Mouse (Mus musculus): ENCODE results near the gene Phf2.

The Phf2 gene

DNA sequence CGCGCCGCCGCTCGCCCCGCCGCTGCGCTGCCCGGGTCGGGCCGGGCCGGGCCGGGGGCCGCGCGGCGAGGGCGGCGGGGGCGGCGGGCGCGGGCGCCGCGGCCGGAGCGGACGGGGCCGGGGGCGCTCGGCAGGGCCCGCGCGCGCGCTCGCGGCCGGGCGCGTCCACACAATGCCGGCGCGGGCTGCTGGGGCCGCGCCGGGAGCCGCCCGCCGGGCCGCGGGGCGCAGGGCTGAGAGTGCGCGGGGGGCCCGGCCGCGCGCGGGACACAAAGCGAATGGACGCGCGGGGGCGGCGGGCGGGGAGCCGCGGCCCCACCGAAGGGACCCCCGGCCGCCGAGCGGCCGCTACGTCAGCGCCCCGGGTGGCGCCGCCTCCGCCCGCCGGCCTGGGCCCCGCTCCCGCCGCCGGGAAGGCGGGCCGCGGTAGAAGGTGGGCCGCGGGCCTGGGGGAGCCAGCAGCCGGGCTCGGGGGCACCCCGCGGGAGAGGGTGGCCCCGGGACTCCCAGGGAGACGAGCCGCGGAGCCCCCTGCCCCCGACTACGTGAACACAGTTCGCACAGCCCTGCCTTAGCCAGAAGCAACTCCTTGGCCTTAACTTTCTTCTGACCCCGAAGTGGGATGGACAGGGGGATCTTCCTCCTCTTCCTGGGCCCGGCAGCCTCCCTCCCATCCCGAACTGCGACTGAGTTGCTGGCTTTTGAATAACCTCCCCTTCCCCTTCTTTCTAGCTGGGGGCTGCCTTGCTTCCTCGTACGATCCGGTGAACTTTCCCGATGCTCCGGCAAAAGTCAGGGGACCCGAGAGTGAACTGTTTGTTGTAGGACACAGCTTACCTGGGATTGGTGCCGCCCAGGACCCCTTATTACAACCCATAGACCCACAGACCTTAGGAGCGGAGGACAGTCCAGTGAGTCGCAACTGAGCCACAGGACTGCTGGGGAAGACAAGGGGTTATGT lies at the start of gene Phf2:
Phf2 (minus strand) TSS at position 349 of the 961 bp plus-strand sequence.
- in situ Hi-C loops (cut with MboI; ENCODE audit: low sequenced_read_pairs): no loop called here

DNA sequence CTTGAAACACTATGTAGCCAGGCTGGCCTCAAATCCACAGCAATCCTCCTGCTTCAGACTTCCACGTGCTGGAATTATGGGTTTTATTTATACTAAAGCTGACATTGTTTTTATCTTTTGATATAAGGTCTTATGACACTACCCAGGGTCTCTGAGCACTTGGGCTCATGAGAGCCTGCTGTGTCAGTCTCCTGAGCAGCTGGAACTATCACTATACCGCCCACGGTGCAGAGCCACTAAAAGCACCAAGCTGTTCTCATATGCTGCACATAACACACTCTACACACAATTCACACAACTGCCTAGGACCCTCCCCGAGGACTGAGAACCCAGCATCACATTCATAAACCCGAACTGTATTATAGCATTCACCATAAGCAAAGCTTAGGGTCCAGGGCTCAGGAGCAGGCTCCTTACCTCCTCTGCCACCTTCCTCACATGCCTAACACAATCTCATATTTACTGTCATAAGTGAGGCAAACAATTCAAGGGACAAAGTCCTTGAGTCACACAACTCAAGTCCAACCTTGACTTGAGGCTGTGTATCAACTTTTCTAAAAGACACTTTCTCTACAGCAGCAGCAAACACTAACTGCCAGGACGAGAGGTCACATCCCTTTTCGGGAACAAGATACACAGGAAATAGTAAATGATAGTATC lies 49.0 kb upstream of the Phf2 start:
- in situ Hi-C loops (cut with MboI; ENCODE audit: low sequenced_read_pairs): no loop called here

DNA sequence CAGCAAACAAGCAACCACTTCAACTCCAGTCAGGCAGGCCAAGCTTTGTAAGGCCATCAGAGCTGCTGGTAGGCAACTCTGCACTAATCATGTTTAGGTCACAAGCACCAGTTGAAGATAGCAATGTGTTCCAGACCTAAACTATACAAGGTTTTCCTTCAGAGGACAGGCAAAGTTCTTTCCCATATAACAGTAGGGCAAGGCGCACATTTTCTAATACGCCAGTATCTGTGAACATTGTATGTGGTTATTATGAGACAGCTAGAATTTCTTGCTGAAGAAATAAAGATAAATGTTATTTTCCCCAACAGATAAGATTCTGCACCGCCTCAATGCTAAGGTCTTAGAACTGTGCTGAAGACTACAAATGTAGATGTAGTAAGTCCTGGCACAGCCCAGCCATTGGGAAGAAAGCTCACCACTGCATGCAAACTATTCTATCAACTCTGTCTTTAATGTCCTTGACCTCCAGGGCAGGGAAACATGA lies 46.2 kb upstream of the Phf2 start:
- in situ Hi-C loops (cut with MboI; ENCODE audit: low sequenced_read_pairs): no loop called here

DNA sequence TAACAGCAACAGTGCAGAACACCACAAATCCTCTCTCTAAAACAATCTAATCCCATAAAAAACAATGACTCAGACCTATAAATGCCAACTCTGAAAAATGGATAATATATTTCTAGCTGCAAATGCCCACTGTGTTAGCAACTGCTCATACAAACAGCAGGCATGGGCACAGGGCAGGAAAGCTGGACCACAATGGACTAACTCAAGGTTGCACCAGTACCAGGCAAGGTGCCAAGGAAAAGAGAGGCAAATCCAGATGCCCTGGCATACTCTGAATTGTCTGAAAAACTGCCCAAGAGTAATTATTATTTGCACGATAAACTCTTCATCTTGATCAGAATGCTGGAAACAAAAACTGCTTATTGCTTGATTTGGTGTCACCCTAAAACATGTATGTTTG lies 42.8 kb upstream of the Phf2 start:
- in situ Hi-C loops (cut with MboI; ENCODE audit: low sequenced_read_pairs): no loop called here

DNA sequence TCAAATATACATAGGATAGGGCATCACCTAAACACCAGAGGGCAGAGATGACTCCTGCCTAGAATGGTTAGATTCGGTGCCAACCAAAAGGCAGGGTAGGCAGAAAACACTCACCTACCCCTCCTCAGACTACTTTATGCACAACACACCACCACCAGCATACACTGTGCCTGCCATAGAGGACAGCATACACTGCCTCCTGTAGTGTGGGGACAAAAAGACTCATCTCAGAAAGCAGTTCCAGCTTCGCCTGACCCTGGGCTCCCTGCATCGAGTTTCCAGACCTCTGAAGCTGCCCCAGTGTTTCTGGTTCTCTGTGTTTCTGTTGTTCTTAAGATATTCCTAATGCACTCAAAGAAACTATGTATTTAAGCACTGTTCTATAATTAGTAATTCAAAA lies 42.2 kb upstream of the Phf2 start:
- in situ Hi-C loops (cut with MboI; ENCODE audit: low sequenced_read_pairs): no loop called here

DNA sequence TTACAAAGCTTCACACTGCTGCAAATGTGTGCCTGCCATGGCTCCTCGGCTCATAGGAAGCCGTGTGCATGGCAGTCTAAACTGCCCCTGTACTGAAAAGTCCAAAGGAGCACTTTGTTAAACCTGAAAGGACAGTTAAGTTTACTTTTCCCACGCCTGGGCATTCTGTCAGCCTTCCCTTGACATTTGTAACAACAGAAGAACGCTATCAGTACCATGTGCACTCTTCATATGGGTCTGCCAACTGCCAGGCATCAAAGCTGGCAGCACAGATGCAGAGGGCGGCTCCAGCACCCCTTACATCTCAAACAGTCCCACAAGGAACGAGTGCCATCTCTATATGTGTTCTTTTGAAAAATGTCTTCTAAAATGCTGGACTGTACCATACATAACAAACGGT lies 40.5 kb upstream of the Phf2 start:
- in situ Hi-C loops (cut with MboI; ENCODE audit: low sequenced_read_pairs): no loop called here

DNA sequence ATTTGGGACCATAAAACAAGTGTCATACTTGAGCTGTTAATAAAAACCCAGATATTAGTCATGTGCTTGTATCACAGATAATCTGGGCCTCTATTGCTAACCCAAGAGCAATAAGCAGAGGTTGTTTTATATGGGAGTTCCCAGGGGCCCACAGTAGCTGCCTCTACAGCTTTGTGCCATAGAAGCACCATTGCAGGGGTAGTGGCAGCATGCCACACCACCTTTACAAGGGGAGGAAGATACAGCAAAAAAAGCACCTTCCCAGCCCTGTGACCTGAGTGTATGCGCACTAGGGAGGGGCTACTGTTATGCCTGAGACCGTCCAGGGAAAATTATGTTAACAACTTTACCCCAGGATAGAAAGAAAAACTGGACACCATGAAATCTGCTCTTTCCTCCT lies 34.5 kb upstream of the Phf2 start:
- in situ Hi-C loops (cut with MboI; ENCODE audit: low sequenced_read_pairs): no loop called here

DNA sequence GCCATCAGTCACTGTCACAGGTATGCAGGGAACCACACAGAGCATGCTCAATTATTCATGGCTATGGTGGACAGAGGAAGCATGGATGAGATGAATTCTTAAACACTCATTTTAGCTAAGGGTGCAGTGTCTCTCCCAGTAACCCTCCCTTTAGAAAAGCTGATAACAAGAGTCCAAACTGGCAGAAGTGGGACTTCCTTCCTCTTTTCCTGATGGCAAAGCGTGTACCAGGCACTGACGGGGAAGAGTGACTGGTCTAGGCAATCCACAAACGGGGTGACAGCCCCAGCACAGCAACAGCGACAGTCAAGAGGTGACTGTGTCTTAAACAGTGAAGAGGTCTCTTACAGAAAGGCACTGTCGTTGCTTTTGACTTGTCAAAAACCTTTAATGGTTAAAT lies 24.5 kb upstream of the Phf2 start:
- in situ Hi-C loops (cut with MboI; ENCODE audit: low sequenced_read_pairs): no loop called here

DNA sequence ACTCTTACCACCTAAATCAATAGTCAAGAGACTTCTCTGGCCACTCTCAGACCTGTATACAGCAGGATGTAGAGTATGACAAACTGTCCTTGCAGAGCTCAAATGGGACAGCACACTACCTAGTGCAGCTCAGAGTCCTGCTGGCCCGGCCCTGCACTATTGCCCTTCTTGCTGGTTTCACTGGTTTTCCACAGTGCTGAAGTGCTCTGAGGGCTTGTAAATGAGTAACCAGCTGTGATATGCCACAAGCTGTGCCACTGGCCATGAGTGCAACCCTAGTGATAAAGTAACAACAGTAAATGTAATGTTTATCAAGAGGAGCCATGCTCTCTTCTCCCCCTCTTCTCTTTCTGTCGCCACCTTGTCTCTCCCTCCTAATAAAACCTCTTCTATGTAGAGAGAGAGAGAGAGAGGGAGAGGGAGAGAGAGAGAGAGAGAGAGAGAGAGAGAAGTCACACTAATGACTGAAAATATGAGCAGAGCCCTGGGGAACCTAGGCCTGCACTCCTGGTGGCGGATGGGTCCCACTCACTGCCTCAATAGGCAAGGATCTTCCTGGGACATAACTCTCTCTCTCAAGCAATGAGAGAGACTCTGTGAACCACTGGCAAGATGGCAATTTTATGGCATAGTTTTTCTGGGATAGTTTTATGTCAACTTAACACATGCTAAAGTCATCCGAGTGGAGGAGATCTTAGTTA lies 19.5 kb upstream of the Phf2 start:
- in situ Hi-C loops (cut with MboI; ENCODE audit: low sequenced_read_pairs): no loop called here

DNA sequence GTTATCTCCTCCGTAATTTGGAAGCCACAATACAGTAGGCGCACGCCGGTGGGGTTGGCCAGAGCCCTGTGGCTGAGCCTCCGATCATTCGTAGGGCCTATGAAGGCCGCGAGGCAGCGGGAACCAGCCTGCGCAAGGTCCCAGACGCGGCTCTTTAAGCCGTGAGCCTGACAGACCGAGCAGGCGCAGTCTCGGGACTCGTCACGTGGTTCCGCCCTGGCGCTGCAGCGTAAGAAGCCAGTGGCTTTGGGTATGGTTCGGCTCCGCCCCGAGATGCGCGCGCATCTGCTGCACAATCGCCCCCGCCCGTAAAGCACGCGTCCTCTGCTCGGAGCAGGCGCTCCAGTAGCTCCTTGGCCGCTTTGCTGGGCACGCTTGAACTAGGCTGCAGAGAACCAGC lies 7.6 kb upstream of the Phf2 start:
- in situ Hi-C loops (cut with MboI; ENCODE audit: low sequenced_read_pairs): no loop called here

DNA sequence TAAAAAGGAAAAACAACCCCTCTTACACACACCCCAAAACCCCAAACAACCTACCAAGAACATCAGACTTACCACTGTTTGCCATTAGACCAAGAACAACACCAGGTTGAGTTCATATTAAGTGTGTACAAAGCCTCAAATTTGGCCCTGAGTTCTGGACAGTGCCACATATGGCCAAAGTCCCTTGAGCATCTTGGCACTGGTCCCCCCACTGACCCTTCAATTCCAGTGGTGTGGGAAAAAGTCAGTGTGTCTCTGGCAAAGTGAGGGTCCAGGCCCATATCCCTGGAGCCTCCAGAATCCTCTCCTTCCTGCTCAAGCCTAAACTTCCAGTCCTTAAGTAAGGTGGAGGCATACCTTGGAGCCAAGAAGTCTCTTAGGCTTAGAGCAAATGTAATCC lies 6.9 kb upstream of the Phf2 start:
- in situ Hi-C loops (cut with MboI; ENCODE audit: low sequenced_read_pairs): no loop called here

DNA sequence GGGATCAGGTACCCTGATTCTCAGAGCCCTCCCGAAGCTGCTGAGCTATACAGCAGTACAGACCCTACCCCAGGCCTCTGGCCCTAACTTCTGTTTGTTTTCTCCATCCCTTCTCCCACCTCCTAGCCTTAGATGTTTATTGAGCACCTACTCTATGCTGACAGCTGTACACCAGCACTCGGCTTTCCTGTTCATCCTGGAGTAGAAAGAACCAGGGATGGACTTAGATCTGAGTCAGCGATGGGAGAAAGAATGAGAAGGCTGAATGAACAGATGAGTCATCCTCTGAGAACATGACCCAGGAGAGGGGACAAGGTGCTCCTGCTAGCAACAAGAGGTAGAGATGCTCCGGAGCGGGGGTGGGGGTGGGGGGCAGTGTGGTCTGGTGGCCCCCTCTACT lies 1.8 kb upstream of the Phf2 start:
- in situ Hi-C loops (cut with MboI; ENCODE audit: low sequenced_read_pairs): no loop called here

DNA sequence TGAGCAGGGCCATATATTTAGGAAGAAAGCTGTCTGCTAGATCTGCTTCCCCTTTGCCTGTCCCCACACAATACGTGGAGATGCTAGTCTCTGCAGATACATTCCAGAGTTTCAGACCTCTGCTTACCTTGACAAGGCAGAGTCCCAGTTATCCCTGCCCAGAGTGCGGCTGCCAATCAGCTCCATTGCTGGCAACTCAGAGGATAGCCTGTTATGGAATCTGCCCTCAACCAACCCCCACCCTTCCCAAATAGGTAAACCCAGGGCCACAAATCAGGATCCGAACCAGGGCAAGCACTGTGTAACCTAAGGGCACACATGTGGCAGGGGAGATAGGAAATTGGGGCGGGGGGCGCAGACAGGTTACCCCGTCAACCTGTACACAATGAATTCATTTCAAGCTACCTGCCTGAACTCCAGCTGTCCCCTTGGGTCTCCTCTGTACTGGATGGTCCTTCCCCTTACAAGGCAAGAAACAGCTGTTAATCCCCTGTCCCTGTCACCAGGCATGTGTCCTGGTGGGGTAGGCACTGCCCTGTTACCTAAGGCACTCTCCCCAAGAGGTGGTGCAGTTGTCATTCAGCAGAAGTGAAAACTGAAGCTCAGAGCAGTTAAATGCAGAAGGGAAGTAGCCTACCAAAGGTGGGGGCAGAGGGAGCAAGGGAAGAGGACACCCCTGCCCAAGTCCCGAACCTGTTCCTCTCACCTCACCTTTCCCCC lies 1.1 kb upstream of the Phf2 start:
- in situ Hi-C loops (cut with MboI; ENCODE audit: low sequenced_read_pairs): no loop called here

DNA sequence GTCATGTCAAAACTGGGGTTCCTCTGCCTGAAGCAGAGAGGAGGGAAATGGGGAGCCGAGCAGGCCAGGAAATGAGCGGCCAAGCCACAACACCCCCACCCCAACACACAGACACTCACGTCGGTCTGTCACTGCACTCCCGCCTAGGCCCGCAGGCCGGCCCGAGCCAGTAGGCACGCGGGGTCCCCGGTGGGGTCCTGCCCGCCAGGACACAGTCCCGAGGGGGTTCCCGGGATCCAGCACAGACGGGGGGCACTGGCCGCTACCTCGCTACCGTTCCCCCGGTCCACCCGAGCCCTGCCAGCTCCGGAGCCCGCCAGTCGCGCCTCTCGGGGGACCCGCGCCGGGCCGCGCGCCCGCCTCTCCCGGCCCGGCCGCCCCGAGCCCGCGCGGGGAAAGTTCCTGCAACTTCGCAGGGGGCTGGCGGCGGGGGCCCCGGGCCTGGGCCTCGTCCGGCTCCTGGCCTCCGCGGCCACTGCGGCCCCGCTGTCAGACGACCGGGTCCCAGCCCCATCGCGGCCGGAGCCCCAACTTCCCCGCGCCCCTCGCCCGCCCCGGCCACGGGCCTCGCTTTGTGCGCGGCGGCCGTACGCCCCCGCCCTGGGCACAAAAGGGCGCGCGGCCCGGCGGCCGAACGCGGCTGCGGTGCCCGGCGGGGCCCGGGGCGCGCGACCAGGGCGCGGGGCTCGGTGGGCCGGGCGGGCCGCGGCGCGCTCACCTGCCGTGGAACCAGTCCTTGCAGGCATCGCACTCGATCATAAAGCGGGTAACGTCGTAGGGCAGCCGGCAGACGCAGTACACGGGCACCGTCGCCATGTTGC lies 759 bp downstream of the Phf2 start:
- in situ Hi-C loops (cut with MboI; ENCODE audit: low sequenced_read_pairs): no loop called here

DNA sequence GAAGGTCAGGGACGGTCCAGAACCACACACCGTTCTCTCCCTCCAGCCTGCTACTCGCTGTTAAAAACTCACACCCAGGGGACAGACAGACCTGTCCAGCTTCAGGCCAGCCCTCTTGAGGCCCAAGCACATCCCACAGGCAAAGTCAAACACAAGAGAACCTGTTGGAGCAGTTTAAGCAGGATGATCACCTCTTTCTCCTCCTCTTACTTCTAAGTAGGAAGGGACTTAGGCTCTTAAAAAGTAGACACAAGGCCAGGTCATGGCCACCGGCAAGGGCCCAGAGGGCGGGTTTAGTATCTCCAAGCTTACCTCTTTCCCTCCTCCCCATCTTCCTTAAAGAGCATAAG lies 1.3 kb downstream of the Phf2 start:
- in situ Hi-C loops (cut with MboI; ENCODE audit: low sequenced_read_pairs): no loop called here

DNA sequence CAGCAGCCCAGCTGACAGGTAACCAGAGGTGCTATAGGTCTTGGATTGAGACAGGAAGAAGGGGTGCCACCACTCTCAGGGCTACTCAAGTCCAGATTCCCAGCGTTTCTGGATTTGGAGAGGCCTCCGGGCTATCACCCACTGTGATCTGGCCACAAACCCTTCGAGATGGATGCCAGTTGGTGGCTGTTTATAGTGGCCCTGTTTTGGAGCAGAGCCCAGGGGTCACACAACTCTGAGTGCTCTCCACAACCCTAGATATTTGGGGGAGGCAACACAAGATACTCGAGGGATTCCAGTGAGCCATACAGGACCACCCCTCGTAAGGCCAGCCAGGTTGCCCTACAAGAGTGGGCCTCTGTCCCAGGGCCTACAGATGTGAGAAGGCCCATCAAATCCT lies 1.8 kb downstream of the Phf2 start:
- in situ Hi-C loops (cut with MboI; ENCODE audit: low sequenced_read_pairs): no loop called here

DNA sequence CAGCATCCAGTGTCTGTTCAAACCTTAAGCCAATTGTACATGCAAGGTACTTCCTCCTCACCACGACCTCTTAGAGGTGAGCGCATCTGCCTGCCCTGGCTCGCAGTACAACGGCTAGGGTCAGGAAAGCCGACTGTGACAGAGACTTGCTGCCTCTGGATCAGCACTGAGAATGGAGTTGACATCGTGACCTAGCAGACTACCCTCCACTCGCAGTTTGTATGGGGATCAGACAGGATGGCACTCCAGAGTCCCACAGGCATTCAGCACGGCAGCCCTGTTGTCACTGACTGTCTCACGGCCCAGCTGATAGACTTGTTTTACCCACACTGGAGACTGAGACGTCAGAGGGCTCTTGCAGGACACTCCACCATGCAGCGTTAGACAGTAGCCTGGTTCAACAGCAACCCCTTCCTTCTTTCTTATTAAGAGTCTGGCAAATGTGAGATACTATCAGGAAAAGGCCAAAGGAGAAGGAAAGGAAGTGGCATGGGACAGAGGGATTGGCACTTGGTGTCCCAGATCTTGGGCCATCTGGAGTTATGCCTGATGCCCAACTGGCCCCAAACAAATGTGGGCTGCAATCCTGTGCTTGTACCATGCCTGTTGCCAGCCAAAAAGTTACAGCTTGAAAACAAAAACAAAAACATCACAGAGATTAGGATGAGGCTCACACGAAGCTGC lies 6.1 kb downstream of the Phf2 start:
- in situ Hi-C loops (cut with MboI; ENCODE audit: low sequenced_read_pairs): no loop called here

DNA sequence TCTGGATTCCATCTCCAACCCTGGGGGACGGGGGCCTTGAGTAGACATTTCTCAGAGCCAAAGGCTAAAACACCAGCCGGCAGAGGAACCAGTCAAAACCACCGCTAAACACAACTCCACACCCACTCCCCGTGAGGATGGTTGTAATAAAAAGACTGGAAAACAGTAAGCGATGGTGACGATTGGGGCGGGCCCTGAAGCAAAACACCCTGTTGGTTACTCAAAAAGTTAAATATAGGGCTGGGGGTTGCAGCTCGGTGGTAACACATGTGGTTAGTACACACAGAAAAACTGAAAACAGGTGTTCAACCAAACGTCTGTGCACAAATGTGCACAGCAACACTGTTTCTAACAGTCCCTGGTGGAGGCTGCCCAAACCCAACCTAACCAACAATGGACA lies 7.4 kb downstream of the Phf2 start:
- in situ Hi-C loops (cut with MboI; ENCODE audit: low sequenced_read_pairs): no loop called here

DNA sequence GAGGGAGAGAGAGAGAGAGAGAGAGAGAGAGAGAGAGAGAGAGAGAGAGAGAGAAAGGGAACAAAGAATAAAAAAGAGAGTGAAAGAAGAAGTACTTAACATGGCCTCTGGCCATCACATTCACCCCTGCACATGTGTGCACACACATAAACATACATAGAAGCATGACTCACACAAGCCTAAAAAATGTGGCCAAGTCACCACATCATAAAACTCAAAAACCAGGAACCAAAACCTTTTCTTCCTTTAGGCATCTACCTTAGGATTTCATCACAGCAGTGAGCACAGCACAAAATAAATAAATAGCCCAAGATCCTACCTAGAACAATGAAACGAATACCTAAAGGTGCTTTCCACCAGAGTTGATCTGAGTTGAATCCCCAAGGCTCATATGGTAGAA lies 9.0 kb downstream of the Phf2 start:
- in situ Hi-C loops (cut with MboI; ENCODE audit: low sequenced_read_pairs): no loop called here

DNA sequence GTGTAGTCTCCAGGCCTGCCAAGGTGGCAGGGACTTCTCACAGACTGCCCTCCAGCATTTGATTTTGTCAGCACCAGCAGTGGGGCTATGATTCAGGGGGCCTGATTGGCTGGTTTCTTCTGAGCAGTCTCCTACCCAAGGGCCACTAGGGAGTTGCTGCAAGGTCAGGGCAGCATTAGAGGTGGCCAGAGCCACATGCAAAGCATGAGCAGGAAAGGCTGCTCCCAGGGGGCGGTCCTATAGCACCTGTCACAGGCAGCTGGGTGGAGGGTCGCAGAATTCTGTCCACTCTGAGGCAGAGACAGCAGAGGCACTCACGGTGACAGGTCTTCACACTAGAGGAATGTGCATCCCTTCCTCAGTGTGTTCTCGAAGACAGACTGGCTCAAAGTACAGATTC lies 12.1 kb downstream of the Phf2 start:
- in situ Hi-C loops (cut with MboI; ENCODE audit: low sequenced_read_pairs): no loop called here

Data from CH12F3 (cell line).